Mouse (Mus musculus): ENCODE measurements around the gene Ralgapa1.
"Not testable (repeated sequence)": the region's sequence is repeated elsewhere in the genome, so short reads cannot be mapped to it uniquely, and the experiment has no call there.

Gene Ralgapa1

GRCm38 (mm10) chr12:55801131-55801530, 19.8 kb downstream of the Ralgapa1 start:
- DNase-seq (ENCODE audit: low read depth in 1 of 2, low spot score in 2 of 2), result no peak

DNA sequence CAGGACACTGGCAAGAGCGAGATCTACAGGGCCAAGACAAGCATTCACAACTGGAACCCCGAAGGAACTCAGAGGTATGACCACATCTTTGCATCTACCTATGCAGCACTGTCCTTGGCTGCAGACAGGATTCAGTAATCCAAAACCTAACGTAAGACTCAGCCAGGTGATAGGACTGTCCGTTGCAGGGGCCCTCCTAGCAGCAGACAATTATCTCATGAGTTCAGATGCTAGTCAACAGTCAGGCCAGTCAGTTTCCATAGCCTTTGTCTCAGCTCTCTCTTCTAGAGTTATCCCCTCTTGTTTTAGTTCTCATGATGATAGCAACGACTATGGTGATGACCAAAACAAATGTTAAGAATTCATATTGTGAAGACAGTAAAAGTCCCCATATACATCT, 20.8 kb downstream of the Ralgapa1 start:
- no peak for DNase-seq (ENCODE audit: low read depth in 1 of 2, low spot score in 2 of 2)

DNA sequence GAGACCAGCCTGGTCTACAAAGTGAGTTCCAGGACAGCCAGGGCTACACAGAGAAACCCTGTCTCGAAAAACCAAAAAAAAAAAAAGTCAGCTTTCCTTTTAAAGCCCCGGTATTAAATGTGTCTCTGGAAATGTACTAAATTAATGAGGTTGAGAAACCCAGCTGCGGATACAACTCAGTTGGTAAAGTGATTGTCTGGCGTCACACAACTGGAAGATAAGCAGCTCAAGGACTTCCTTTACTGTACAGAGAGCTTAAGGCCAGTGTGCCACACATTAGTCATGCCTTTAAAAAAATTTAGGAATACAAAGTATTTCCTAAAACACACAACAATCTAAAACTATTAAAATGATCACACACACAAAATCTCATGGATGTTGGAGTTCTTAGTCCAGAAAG, 22.2 kb downstream of the Ralgapa1 start:
- DNase-seq (ENCODE audit: low read depth in 1 of 2, low spot score in 2 of 2), result no peak

GRCm38 (mm10) chr12:55797103-55797502, 23.9 kb downstream of the Ralgapa1 start:
- DNase-seq (ENCODE audit: low read depth in 1 of 2, low spot score in 2 of 2), result no peak

- DNase-seq (ENCODE audit: low read depth in 1 of 2, low spot score in 2 of 2), result not testable (repeated sequence)
Observed at GRCm38 (mm10) chr12:55794485-55794884, 26.5 kb downstream of the Ralgapa1 start.

- no peak for DNase-seq (ENCODE audit: low read depth in 1 of 2, low spot score in 2 of 2)
Observed at GRCm38 (mm10) chr12:55785252-55785651, 35.7 kb downstream of the Ralgapa1 start.

DNA sequence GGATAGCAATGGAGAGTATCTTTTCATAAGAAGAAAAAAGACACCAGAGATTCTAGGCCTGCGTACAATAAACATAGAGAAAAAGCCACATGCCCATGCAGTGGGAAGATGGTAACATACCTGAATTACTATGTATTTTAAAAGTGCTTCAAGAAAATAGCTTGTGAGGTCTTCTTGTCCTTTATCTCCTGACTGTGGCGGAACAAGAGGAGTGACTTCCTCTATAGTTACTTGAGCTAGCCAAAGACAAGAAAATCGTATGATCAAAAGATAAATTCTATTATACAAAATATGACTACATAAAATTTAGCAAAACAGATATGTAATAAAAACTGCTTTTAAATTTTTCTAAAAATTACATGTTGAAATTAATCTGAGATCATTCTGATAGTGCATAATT, 38.3 kb downstream of the Ralgapa1 start:
- no peak for DNase-seq (ENCODE audit: low read depth in 1 of 2, low spot score in 2 of 2)

DNA sequence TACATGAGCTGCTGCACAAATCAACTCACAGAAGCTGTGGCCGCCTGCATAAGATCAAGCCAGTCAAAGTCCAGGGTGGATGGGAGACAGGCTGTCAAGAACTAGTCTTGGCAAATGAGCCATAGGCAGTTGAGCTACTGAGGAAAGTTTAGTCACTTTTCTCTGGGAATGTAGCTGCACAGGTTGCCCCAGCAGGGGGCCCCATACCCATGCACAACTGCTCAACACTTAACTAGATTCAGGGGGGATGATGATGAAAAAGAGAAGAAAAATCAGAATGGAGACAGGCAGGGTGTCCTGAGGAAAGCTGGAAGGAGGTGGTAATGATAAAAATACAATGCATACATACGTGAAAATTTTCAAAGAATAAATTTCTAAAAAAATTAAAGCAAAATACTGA, 42.7 kb downstream of the Ralgapa1 start:
- no peak for DNase-seq (ENCODE audit: low read depth in 1 of 2, low spot score in 2 of 2)

- DNase-seq (ENCODE audit: low read depth in 1 of 2, low spot score in 2 of 2), result no peak
Observed at GRCm38 (mm10) chr12:55777356-55777755, 43.6 kb downstream of the Ralgapa1 start.

GRCm38 (mm10) chr12:55774316-55774715, 46.7 kb downstream of the Ralgapa1 start:
- DNase-seq (ENCODE audit: low read depth in 1 of 2, low spot score in 2 of 2), result no peak

GRCm38 (mm10) chr12:55720319-55720718, 100.6 kb downstream of the Ralgapa1 start:
- no peak for DNase-seq (ENCODE audit: low read depth in 1 of 2, low spot score in 2 of 2)

GRCm38 (mm10) chr12:55705881-55706280, 115.1 kb downstream of the Ralgapa1 start:
- DNase-seq (ENCODE audit: low read depth in 1 of 2, low spot score in 2 of 2), result no peak

DNA sequence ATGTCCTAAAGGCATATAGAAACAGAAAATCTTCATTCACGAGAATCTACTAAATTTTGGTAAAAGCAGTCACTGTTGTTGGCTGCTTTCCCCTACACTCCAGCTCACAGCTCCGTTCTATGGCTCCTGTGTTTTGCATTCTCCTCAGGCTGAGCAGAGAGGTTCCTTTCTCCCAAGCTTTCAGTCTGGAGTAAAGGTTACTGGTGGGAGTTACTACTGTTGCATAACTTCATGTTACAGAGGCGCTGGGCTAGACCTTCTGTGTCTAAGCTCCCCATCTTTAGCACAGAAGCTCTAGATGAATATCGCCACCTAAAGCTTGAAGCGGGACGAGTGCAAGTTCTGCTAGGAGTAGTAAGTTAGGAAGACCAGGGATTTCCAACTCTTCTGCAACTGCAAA, 154.3 kb downstream of the Ralgapa1 start:
- no peak for DNase-seq (ENCODE audit: low read depth in 1 of 2, low spot score in 2 of 2)

- not testable (repeated sequence) for DNase-seq (ENCODE audit: low read depth in 1 of 2, low spot score in 2 of 2)
Observed at GRCm38 (mm10) chr12:55663194-55663593, 157.8 kb downstream of the Ralgapa1 start.

- DNase-seq (ENCODE audit: low read depth in 1 of 2, low spot score in 2 of 2), result no peak
Observed at GRCm38 (mm10) chr12:55648011-55648525, 172.9 kb downstream of the Ralgapa1 start.

DNA sequence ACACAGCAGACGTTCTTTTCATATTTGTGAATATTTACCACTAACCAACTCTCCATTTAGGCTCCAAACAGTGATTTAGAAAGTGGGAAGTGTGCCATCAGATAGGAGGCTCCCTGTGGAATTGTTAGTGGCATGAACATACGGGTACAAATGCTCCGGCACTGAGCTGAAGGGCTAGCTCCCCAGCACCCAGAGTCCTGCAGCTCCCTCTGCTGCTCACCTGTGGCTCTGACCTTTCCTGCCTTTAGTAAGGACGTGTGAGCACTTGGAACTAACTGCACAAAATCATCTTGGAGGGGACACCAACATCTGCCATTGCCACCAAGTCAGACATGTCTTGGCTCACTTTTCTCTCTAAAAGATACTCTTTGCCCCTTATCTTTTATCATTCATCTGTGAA, 194.3 kb downstream of the Ralgapa1 start:
- no peak for DNase-seq (ENCODE audit: low read depth in 1 of 2, low spot score in 2 of 2)

DNA sequence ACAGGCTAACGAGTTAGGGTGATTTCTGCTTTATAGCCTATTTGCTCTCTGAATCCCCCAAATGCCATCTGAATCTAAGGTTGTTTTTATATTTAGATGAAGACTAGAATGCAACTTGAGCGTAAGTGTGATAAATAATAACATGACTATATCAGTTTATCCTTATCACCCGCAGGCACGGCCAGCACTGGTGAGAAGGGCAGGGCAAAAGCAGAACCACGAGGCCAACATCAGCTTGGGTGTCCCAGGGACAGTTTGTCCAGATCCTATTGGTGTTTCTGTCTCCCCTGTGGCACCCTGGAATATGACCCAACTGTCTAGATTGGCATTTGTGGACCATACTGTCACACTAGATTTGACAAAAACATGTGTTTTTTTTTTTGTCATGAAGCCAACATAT, 197.7 kb downstream of the Ralgapa1 start:
- no peak for DNase-seq (ENCODE audit: low read depth in 1 of 2, low spot score in 2 of 2)

GRCm38 (mm10) chr12:55622615-55623245, 198.2 kb downstream of the Ralgapa1 start:
- no peak for DNase-seq (ENCODE audit: low read depth in 1 of 2, low spot score in 2 of 2)

DNA sequence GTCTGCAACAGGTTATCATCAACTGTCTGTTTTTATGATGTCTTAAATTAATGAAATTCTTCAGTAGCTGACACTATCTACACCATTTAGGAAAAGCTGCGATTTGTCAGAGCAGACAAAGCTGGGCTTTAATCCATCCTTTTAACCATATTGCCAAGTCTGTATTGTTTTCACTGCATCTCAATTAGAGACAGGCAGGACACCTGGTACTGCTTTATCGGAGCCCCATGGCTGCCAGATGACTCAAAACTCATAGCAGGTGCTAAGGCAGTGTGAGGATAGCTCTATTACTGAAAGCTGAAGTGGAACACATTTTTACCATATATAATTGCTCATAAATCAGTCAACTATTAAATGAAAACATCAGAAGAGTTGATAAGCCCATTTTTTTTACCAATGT, 200.6 kb downstream of the Ralgapa1 start:
- no peak for DNase-seq (ENCODE audit: low read depth in 1 of 2, low spot score in 2 of 2)

- DNase-seq (ENCODE audit: low read depth in 1 of 2, low spot score in 2 of 2), result no peak
Observed at GRCm38 (mm10) chr12:55610812-55611211, 210.2 kb downstream of the Ralgapa1 start.

DNA sequence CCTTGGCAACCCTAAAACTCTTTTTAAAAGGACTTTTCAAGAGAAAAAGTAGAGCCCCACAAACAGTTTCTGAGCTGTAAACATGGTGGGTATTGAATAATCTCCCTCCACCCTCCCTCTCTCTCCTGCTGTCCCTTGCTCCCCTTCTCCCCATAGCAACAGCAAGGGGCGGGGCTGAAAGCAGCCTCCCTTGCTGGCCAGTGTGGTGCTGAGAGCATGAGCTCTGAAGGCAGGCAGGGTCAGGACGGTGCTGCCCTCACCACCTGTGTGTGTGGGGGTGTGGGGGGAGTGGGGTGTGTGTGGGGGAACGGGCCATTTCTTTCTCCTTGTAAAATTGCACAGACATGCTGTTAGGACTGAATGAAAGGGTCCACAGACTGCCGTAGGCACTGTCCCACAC, 213.1 kb downstream of the Ralgapa1 start:
- no peak for DNase-seq (ENCODE audit: low read depth in 1 of 2, low spot score in 2 of 2)

DNA sequence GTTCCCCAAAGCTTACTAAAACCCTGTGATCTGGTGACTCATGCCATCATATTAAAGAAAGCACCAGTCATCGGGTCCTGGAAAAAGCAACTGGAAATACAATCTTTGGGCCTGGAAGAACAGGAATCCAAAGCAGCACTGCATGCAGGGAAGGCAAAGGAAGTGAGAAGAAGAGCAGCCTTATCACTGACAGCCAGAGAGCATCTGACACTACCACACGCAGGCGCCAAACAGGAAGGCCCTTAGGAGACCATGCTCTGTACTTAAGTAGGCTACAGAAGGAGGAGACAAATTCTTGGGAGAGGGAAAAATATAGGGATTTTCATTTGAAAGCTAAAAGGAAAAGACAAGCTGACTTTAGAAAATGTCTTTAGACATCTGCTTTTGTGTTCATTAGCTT, 216.6 kb downstream of the Ralgapa1 start:
- no peak for DNase-seq (ENCODE audit: low read depth in 1 of 2, low spot score in 2 of 2)

GRCm38 (mm10) chr12:55600503-55600994, 220.4 kb downstream of the Ralgapa1 start:
- no peak for DNase-seq (ENCODE audit: low read depth in 1 of 2, low spot score in 2 of 2)
